Mouse (Mus musculus) forebrain, embryonic 14.5 days (tissue): ENCODE data around the gene Smg9. TPM values are rescaled to one million over a fixed set of nuclear protein-coding genes. Genes with fewer than 3 reads are reported as not detected.
A peak's percentile ranks its signal among the peaks of the same experiment; 100 is the strongest.

Source experiments
- ATAC-seq: fragments of 200-750 bp; cut with Nextera tagmentation; 2 replicates; pipeline ENCODE4 v1.8.0; 2017; ENCODE audit warnings: mild to moderate bottlenecking, moderate library complexity
- DNase-seq: peaks from one replicate; pipeline ENCODE4 v3.0.0-alpha.2; 2015; ENCODE audit warnings: low spot score
- H3K27ac ChIP-seq: fragments of 300-500 bp; sonication (generic); 2 replicates; pipeline ENCODE4 v1.5.1; 2014; ENCODE audit warnings: low read depth, mild to moderate bottlenecking, control low read depth, low read length, moderate library complexity
- H3K27me3 ChIP-seq: fragments of 300-500 bp; sonication (generic); replicated peaks from 2 replicates; pipeline ENCODE4 v1.6.1; 2014; ENCODE audit warnings: low read length, control low read depth, mixed read lengths; ENCODE audit not compliant: control insufficient read depth, insufficient read depth
- H3K36me3 ChIP-seq: fragments of 300-500 bp; sonication (generic); 2 replicates; pipeline ENCODE4 v1.6.1; 2014; ENCODE audit warnings: low read length, control low read depth; ENCODE audit not compliant: control insufficient read depth, insufficient read depth
- H3K4me1 ChIP-seq: fragments of 300-500 bp; sonication (generic); 2 replicates; pipeline ENCODE4 v1.6.1; 2014; ENCODE audit warnings: antibody characterized with exemption, low read length, control low read depth; ENCODE audit not compliant: control insufficient read depth, insufficient read depth
- H3K4me2 ChIP-seq: fragments of 300-500 bp; sonication (generic); 2 replicates; pipeline ENCODE4 v1.6.1; 2014; ENCODE audit warnings: mild to moderate bottlenecking, control low read depth, low read length
- H3K4me3 ChIP-seq: fragments of 300-500 bp; sonication (generic); 2 replicates; pipeline ENCODE4 v1.5.1; 2014; ENCODE audit warnings: low read depth, low read length, control low read depth
- H3K9ac ChIP-seq: fragments of 300-500 bp; sonication (generic); 2 replicates; pipeline ENCODE4 v1.6.1; 2014; ENCODE audit warnings: mild to moderate bottlenecking, low read length, control low read depth, moderate library complexity
- H3K9me3 ChIP-seq: fragments of 300-500 bp; sonication (generic); replicated peaks from 2 replicates; pipeline ENCODE4 v1.6.1; 2016; ENCODE audit warnings: low read length, control low read depth, mixed read lengths; ENCODE audit not compliant: control insufficient read depth
- WGBS: fragments of 180-500 bp; shearing (Covaris S2); extraction: QIAGEN DNeasy Blood & Tissue Kit; methylation state at CpG from one replicate; pipeline ENCODE4 v1.1.7; 2014; 5-methylcytosine and 5-hydroxymethylcytosine counted together
- polyA plus RNA-seq: library from polyadenylated mRNA; unstranded; fragments of >200 nt; fragmentation: Nextera tagmentation; extraction: Ambion mirVana; gene quantifications from 2 replicates; pipeline ENCODE4 v1.2.1, GENCODE M21; 2014

Smg9 gene
- polyA plus RNA-seq, 1 experiment from 2014 or later: 23.4 TPM

DNA sequence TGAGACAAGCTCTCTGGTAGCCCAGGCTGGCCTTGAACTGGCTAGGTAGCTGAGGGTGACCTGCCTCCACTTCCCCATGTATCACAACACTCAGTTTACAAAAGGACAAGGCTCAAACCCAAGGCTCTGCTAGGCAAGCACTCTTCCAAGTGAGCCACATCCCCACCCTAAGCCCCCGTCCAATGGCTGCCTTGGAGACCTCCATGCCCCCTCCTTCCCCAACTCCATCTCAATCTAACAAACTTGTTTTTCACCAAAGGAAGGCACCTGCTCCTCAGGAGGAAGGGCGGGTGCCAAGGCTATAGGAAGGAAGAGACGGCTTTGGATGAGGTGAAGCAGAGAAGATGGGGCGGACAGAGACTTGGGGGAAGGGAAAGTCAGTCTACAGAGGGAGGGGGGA, 26.6 kb upstream of the Smg9 start:
- no peaks in the 10 kb centered on the region; the same call in 1 of the 2 replicates for H3K27me3 ChIP-seq
- no peak overlapping the region for H3K9ac ChIP-seq
- no peaks in the 10 kb centered on the region for H3K9me3 ChIP-seq
- WGBS: 77% methylated on average over 4 of the region's 4 CpGs
- H3K27ac ChIP-seq: peak overlapping the region; percentile 15; the same call in 1 of the 2 replicates
- no peak overlapping the region for H3K4me2 ChIP-seq
- no peaks in the 10 kb centered on the region for H3K36me3 ChIP-seq
- ATAC-seq (no peak), DNase-seq (no peak)
- H3K4me3 ChIP-seq: no peak overlapping the region
- H3K4me1 ChIP-seq: peaks cover 9% of the 10 kb centered on the region; the same call in 1 of the 2 replicates

DNA sequence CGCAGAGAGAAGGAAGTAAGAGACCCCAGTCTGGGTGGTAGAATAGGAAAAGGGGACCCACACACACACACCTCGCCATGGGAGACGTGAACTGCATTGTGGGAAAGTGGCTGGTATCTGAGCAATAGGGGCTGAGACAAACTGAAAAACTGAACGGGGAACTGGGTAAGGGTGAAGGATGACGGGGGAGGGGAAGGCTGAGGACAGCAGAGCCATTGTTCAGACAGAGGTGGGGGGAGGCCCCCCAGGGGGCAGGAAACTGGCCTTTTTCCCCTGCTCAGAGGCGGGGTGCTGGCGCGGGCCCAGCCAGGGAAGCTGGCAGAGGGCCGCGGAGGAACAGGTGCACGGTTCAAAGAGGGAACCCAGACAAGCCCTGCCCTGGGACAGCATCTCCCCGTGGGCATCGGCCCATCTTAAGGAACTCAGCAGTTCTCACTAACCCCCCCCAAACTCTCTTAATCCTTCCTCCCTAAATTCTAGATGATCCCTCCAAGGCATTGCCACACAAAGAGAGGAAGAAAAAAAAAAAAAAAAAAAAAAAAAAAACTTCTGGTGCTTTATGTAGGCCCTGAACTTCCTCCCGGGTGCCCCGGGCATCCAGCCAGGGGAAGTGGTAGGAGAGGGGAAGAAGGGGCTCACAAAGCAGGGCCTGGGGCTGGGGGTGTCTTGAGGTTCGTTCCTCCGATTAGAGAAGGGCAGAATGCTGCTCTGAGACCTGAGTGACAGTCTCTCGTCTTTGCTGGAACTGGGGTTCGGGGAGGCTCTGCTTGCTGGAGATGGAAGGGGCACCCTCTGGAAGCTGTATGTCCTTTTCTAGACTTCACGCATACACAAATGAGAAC, 25.7 kb upstream of the Smg9 start:
- 20% methylated on average over 20 of the region's 20 CpGs for WGBS
- DNase-seq (peak; percentile 62), ATAC-seq (peak; percentile 74)

DNA sequence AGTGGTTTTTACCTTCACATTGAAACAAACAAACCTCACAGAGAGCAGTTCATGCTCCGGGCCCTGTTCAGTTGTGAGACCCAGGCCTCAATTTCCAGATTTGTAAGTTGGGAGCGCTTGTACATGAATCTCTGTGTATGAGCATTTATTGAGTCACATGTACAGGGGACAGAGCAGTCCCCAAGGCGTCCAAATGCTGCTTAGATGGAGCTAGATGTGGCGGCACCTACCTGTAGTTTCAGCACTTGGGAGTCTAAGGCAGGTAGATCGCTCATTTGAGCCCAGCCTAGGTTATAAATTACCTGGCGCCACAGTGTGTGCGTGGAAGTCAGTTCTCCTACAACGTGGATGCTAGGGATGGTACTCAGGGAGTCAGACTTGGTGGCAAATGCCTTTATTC, 23.0 kb upstream of the Smg9 start:
- Histone ChIP-seq H3K4me3 (no peak overlapping the region), H3K9me3 (no peaks in the 10 kb centered on the region), H3K4me2 (no peak overlapping the region), H3K4me1 (peaks cover 9% of the 10 kb centered on the region; the same call in 1 of the 2 replicates), H3K27me3 (no peaks in the 10 kb centered on the region; the same call in 1 of the 2 replicates), H3K36me3 (no peaks in the 10 kb centered on the region), H3K27ac (no peak overlapping the region), H3K9ac (no peak overlapping the region)
- 90% methylated on average over 8 of the region's 8 CpGs for WGBS
- ATAC-seq: no peak
- DNase-seq: no peak

More for the DNA sequence above, 25.7 kb upstream of the Smg9 start:
- H3K4me3 ChIP-seq: no peak overlapping the region
- no peaks in the 10 kb centered on the region; the same call in 1 of the 2 replicates for H3K27me3 ChIP-seq
- peak overlapping the region; percentile 15; the same call in 1 of the 2 replicates for H3K27ac ChIP-seq
- no peaks in the 10 kb centered on the region for H3K36me3 ChIP-seq
- H3K4me1 ChIP-seq: peaks cover 9% of the 10 kb centered on the region; the same call in 1 of the 2 replicates
- peak overlapping the region; percentile 10; the same call in 1 of the 2 replicates for H3K9ac ChIP-seq
- H3K4me2 ChIP-seq: peak overlapping the region; percentile 17; the same call in 1 of the 2 replicates
- H3K9me3 ChIP-seq: no peaks in the 10 kb centered on the region

DNA sequence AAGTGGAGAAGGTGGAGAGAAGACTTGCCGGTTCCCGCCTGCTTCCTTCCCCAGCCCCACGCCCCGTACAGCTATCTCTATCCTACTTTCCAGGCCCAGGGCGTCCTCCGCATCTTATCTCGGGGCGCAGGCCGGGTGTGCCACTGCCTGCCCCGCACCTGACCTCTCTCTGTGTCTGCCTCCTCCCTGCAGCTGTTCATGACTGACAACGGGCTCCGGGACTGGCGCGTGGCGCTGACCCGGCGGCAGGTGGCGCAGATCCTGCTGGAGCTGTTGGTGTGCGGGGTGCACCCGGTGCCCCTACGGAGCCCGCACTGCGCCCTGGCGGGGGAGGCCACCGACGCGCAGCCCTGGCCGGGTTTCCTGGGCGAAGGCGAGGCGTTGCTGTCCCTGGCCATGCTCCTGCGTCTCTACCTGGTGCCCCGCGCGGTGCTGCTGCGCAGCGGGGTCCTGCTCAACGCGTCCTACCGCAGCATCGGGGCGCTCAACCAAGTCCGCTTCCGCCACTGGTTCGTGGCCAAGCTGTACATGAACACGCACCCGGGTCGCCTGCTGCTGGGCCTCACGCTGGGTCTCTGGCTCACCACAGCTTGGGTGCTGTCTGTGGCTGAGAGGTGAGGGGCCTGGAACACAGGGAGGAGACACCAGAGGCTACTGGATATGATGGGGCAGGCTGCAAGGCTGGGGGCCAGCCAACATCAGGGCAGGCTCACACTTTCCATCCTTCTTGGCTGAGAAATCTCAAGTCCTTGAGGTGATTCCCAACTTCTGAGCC, 22.1 kb upstream of the Smg9 start:
- Histone ChIP-seq H3K36me3 (no peaks in the 10 kb centered on the region), H3K9me3 (no peaks in the 10 kb centered on the region), H3K4me1 (peaks cover 9% of the 10 kb centered on the region; the same call in 1 of the 2 replicates), H3K9ac (peak overlapping the region; percentile 40), H3K4me3 (peak overlapping the region; percentile 11; the same call in 1 of the 2 replicates), H3K27ac (no peak overlapping the region), H3K4me2 (peak overlapping the region; percentile 41), H3K27me3 (no peaks in the 10 kb centered on the region; the same call in 1 of the 2 replicates)
- DNase-seq (peak; percentile 8), ATAC-seq (no peak)
- 7% methylated on average over 49 of the region's 49 CpGs for WGBS

DNA sequence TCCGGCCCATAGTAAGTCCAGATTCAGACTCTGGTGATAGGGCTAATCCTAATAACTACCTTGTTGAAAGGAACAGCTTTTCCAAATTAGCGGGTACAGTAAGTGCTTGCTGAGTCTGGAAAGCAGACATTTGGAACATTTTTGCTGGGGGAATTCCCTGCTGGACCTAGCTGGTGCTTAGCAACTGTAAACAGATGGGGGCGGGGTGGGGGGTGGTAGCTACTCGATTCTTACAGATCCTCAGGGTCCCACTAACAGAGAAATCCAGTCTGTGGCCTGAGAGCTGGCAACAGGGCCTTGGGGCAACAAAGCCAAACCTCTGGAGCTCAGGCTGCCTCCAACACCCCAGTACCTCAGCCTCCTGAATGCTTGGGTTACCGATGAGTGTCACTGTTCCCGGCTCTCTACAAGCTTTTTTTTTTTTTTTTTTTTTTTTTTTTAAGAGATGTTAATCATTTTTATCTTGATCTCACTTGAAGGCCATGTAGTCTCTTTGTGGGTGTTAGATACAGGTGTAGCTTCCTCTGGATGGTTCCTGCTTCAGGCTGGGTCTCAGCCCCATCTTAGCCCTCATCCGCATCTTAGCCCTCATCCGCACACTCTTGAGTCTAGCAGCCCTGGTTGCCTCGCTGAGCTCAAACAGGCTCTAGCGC, 21.2 kb upstream of the Smg9 start:
- H3K4me1 ChIP-seq: peaks cover 9% of the 10 kb centered on the region; the same call in 1 of the 2 replicates
- DNase-seq: peak; percentile 23
- ATAC-seq: no peak

DNA sequence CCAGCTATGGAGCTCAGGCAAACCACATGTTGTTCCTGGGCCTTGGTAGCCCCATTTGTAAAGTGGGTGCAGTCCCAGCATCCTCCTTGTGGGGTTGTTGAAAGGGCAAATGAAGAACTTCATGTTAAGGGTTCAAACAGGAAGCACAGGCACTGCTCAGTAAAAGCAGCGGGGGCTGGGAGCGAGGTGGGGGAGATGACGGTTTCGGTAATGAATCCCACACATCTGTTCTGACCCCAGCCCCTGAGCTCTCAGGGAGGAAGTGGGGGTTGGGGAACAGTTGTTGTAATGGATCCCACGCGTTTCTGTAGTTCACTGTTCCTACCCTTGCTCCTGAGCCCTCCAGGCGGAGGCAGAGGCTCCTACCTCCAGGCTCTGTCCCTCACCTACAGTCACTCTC, 19.5 kb upstream of the Smg9 start:
- DNase-seq: no peak
- H3K27me3 ChIP-seq: no peaks in the 10 kb centered on the region; the same call in 1 of the 2 replicates
- H3K9me3 ChIP-seq: no peaks in the 10 kb centered on the region
- ATAC-seq: no peak
- H3K4me3 ChIP-seq: no peak overlapping the region
- H3K4me1 ChIP-seq: 0 out of 2 replicates have a peak, but pooled peaks cover 3% of the 10 kb centered on the region
- no peaks in the 10 kb centered on the region for H3K36me3 ChIP-seq
- H3K9ac ChIP-seq: no peak overlapping the region
- no peak overlapping the region for H3K27ac ChIP-seq
- no peak overlapping the region for H3K4me2 ChIP-seq
- 78% methylated on average over 7 of the region's 7 CpGs for WGBS

More for the DNA sequence above, 21.2 kb upstream of the Smg9 start:
- H3K27ac ChIP-seq: no peak overlapping the region
- no peaks in the 10 kb centered on the region for H3K9me3 ChIP-seq
- H3K9ac ChIP-seq: no peak overlapping the region
- H3K27me3 ChIP-seq: no peaks in the 10 kb centered on the region; the same call in 1 of the 2 replicates
- no peak overlapping the region for H3K4me2 ChIP-seq
- WGBS: 76% methylated on average over 10 of the region's 10 CpGs
- no peak overlapping the region for H3K4me3 ChIP-seq
- H3K36me3 ChIP-seq: no peaks in the 10 kb centered on the region

DNA sequence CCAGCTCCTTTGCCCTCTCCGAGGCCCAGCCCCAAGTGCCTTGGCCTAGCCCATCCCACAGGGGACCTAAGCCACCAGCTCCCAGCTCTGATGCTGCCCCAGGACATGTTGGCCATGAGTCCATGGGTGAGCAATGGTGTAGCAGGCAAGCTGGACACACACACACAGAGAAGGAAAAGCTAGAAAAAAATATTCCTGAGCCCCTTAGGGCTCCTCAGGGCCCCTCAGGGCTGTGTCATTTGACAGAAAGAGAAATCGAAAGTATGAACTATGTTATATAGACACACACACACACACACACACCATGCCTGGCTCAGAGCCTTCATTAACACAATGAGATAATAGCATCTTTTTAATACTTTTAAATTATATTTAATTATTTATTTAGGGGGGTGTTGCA, 19.0 kb upstream of the Smg9 start:
- Histone ChIP-seq H3K27ac (no peak overlapping the region), H3K9me3 (no peaks in the 10 kb centered on the region), H3K36me3 (no peaks in the 10 kb centered on the region), H3K4me1 (0 out of 2 replicates have a peak, but pooled peaks cover 3% of the 10 kb centered on the region), H3K4me3 (no peak overlapping the region), H3K9ac (no peak overlapping the region), H3K4me2 (no peak overlapping the region), H3K27me3 (no peaks in the 10 kb centered on the region; the same call in 1 of the 2 replicates)
- 79% methylated on average over 2 of the region's 2 CpGs for WGBS
- ATAC-seq (no peak), DNase-seq (no peak)

DNA sequence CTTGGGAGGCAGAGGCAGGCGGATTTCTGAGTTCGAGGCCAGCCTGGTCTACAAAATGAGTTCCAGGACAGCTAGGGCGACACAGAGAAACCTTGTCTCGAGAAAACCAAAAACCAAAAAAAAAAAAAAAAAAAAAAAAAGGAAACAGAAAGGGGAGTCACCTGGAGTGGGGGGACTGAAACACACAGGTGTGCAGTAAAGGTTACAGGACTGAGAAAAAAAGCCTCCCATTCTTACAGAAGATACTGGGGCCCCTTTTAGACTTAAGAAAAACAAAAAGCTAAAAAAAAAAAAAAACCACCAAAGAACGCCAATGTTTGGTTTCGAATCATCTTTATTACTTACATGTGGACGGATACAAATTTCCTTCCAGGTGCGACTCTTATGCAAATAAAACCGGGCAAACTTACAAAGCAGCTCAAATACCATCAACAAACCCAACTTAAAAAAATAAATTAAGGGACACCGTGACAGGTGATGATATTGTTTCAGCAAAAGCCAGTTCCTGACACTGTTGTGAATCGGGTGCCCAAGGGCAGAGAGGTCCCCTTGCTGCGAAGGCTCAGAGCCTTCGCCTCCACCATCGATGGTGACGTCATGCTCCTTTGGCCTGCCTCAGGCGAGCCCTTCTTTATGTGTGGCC, 16.6 kb upstream of the Smg9 start:
- 79% methylated on average over 16 of the region's 16 CpGs for WGBS
- Histone ChIP-seq H3K27ac (no peak overlapping the region), H3K9ac (no peak overlapping the region), H3K4me1 (no peaks in the 10 kb centered on the region), H3K36me3 (no peaks in the 10 kb centered on the region), H3K27me3 (no peaks in the 10 kb centered on the region), H3K4me2 (no peak overlapping the region), H3K4me3 (no peak overlapping the region), H3K9me3 (no peaks in the 10 kb centered on the region)
- DNase-seq (no peak), ATAC-seq (no peak)
